Mouse (Mus musculus) heart, embryonic 11.5 days (tissue): ENCODE results near the gene Zfp93. TPM values are rescaled to one million over a fixed set of nuclear protein-coding genes. Genes with fewer than 3 reads are reported as not detected.

ENCODE experiments used
- ATAC-seq: fragments of 200-750 bp; cut with Nextera tagmentation; replicated peaks from 2 replicates; pipeline ENCODE4 v1.8.0; 2017; ENCODE audit warnings: moderate library complexity; ENCODE audit not compliant: insufficient number of reproducible peaks, low FRiP score, low TSS enrichment
- H3K27ac ChIP-seq: fragments of 300-500 bp; sonication (generic); 2 replicates; pipeline ENCODE4 v1.5.1; 2014; ENCODE audit warnings: mild to moderate bottlenecking, low read depth, low read length
- H3K27me3 ChIP-seq: fragments of 300-500 bp; sonication (generic); 2 replicates; pipeline ENCODE4 v1.6.1; 2014; ENCODE audit warnings: mild to moderate bottlenecking, low read length, mixed read lengths; ENCODE audit not compliant: control insufficient read depth, insufficient read depth
- H3K36me3 ChIP-seq: fragments of 300-500 bp; sonication (generic); 2 replicates; pipeline ENCODE4 v1.6.1; 2014; ENCODE audit warnings: mild to moderate bottlenecking, low read length, moderate library complexity, mixed read lengths; ENCODE audit not compliant: control insufficient read depth, insufficient read depth
- H3K4me1 ChIP-seq: fragments of 300-500 bp; sonication (generic); 2 replicates; pipeline ENCODE4 v1.6.1; 2014; ENCODE audit warnings: low read length; ENCODE audit not compliant: control insufficient read depth, insufficient read depth
- H3K4me2 ChIP-seq: fragments of 300-500 bp; sonication (generic); 2 replicates; pipeline ENCODE4 v1.6.1; 2014; ENCODE audit warnings: mild to moderate bottlenecking, moderate library complexity
- H3K4me3 ChIP-seq: fragments of 300-500 bp; sonication (generic); 2 replicates; pipeline ENCODE4 v1.5.1; 2014; ENCODE audit warnings: low read depth, low read length
- H3K9ac ChIP-seq: fragments of 300-500 bp; sonication (generic); 2 replicates; pipeline ENCODE4 v1.6.1; 2014; ENCODE audit warnings: mild to moderate bottlenecking, low read depth, low read length, moderate library complexity
- H3K9me3 ChIP-seq: fragments of 300-500 bp; sonication (generic); replicated peaks from 2 replicates; pipeline ENCODE4 v1.6.1; 2016; ENCODE audit warnings: low read length; ENCODE audit not compliant: control insufficient read depth
- WGBS: fragments of 180-500 bp; shearing (Covaris S2); extraction: QIAGEN DNeasy Blood & Tissue Kit; methylation state at CpG from one replicate; pipeline ENCODE4 v1.1.7; 2014; ENCODE audit not compliant: insufficient replicate concordance; 5-methylcytosine and 5-hydroxymethylcytosine counted together
- polyA plus RNA-seq: library from polyadenylated mRNA; unstranded; fragments of >200 nt; fragmentation: Nextera tagmentation; extraction: Ambion mirVana; gene quantifications from 2 replicates; pipeline ENCODE4 v1.2.1, GENCODE M21; 2014

The Zfp93 gene
- polyA plus RNA-seq, 1 experiment from 2014 or later = 7.3 TPM

DNA sequence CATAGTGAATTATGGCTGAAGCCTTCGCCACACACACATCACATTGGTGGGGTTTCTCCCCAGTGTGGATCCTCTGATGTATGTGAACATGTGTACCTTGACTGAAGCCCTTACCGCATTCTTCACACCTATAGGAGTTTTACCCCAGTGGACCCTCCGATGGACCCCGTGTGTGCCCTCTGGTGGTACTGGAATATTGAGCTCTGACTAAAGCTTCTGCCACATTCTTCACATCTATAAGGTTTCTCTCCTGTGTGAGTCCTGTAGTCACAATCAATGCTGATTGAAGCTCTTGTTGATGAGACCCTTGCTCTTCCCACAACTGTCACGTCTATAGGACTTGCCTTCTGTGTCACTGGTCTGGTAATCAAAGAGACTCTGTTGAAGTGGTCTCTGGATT, 17.4 kb downstream of the Zfp93 start:
- no peak overlapping the region for H3K4me3 ChIP-seq
- H3K27ac ChIP-seq = no peak overlapping the region
- WGBS = 79% methylated on average over 5 of the region's 5 CpGs
- H3K4me2 ChIP-seq = no peak overlapping the region
- H3K9ac ChIP-seq = no peak overlapping the region
- H3K4me1 ChIP-seq = no peaks in the 10 kb centered on the region
- H3K27me3 ChIP-seq = no peaks in the 10 kb centered on the region
- peaks cover 30% of the 10 kb centered on the region for H3K36me3 ChIP-seq
- no peak for ATAC-seq
- no peaks in the 10 kb centered on the region for H3K9me3 ChIP-seq

DNA sequence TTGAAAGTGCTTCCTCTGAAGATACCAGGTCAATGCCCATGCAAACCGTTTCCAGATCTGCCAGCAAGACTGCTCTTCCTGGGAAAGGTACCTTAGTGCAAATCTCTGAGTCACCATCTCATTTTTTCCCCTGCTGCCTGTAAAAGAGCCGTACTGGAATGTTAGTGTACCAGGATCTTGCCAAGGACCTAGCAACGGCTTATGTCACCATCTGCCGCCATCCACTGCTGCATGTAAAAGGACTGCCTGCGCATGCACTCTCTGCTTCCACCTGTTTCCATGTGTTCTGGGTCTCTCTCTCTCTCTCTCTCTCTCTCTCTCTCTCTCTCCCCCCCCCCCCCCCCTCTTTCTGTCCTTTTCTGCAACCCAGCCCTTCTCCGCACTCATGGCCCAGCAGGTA, 18.3 kb downstream of the Zfp93 start:
- Histone ChIP-seq H3K4me1 (no peaks in the 10 kb centered on the region), H3K27ac (no peak overlapping the region), H3K36me3 (peaks cover 36% of the 10 kb centered on the region), H3K9ac (no peak overlapping the region), H3K4me2 (no peak overlapping the region), H3K4me3 (no peak overlapping the region), H3K9me3 (no peaks in the 10 kb centered on the region), H3K27me3 (no peaks in the 10 kb centered on the region)
- ATAC-seq = no peak
- 88% methylated on average over 6 of the region's 6 CpGs for WGBS

DNA sequence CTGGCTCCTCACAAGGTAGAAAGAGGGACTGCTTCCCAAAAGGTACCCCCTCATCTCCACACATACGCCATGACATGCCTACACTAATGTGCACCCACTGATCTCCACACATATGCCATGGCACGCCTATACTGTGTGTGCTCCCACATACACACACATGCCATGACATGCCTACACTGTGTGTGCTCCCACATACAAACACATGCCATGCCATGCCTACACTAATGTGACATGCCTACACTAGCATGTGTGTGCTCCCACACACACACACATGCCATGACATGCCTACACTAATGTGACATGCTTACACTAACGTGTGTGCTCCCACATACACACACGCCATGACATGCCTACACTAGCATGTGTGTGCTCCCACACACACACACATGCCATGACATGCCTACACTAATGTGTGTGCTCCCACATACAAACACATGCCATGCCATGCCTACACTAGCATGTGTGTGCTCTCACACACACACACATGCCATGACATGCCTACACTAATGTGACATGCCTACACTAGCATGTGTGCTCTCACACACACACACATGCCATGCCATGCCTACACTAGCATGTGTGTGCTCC, 20.0 kb downstream of the Zfp93 start:
- Histone ChIP-seq H3K9ac (no peak overlapping the region), H3K36me3 (peaks cover 40% of the 10 kb centered on the region), H3K27ac (no peak overlapping the region), H3K9me3 (no peaks in the 10 kb centered on the region), H3K27me3 (no peaks in the 10 kb centered on the region), H3K4me2 (no peak overlapping the region), H3K4me1 (no peaks in the 10 kb centered on the region), H3K4me3 (no peak overlapping the region)
- ATAC-seq = no peak
- 93% methylated on average over 4 of the region's 4 CpGs for WGBS

DNA sequence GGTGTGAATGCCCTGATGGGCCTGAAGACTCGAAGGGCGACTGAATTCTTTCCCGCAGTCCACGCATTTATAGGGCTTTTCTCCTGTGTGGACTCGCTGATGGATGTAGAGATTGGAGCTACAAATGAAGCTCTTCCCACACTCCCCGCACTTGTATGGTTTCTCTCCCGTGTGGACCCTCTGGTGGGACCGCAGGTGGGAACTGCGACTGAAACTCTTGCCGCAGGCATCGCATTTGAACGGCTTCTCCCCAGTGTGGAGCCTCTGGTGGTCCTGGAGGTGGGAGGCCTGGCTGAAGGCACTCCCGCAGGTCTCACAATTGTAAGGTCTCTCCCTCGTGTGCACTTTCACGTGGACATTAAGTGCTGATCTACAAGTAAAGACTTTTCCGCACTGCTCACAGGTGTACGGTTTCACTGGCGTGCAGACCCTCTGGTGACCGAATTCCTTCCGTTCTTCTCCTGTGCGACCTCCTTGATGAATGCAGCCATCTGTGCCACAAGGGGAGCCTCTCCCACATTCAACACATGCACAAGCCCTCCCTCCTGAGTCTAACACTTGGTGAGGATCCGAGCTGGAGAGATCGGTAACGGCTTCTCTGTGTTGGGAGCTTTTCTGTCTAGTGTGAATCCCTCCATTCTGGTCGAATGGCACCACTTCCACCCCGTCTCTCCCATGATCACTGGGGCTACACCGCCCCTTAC, 21.3 kb downstream of the Zfp93 start:
- Histone ChIP-seq H3K9ac (no peak overlapping the region), H3K27me3 (no peaks in the 10 kb centered on the region), H3K4me1 (no peaks in the 10 kb centered on the region), H3K27ac (no peak overlapping the region), H3K4me2 (no peak overlapping the region), H3K9me3 (no peaks in the 10 kb centered on the region), H3K4me3 (no peak overlapping the region), H3K36me3 (peaks cover 50% of the 10 kb centered on the region)
- 80% methylated on average over 27 of the region's 27 CpGs for WGBS
- no peak for ATAC-seq

DNA sequence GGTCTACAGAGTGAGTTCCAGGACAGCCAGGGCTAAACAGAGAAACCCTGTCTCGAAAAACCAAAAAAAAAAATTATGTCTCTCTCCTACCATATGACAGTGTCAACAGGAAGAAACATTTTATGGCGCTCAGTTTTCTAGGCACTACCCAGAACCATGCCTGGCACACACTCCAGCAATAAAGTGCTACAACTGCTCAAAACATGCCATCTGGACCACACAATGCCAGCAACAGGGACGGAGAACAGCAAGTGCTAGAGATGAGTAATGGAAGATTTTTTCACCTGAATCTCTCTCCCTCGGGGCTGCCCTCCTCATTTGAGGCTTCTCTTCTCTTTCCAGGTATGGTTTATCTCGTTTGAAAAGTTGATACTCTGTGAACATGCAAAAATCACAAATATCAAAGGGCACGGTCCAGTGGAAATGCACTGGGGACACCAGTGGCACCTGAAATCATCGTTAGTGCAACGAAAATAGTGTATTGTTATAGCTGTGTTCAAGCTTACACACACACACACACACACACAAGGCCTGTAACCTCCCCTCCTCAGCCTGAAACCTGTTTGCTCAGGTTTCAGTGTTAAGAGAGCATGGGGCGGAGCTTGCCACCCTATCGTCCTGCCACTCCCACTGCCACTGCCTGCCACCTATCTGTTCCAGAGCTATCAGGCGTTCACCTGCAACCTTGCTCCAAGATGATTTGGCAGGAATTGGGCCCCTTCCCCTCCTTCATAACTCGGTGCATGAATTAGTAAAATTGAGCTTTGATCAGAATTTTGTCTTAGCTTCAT, 23.0 kb downstream of the Zfp93 start:
- H3K4me3 ChIP-seq = no peak overlapping the region
- H3K9me3 ChIP-seq = no peaks in the 10 kb centered on the region
- no peaks in the 10 kb centered on the region for H3K27me3 ChIP-seq
- no peak overlapping the region for H3K4me2 ChIP-seq
- H3K27ac ChIP-seq = no peak overlapping the region
- no peak for ATAC-seq
- peaks cover 54% of the 10 kb centered on the region for H3K36me3 ChIP-seq
- no peak overlapping the region for H3K9ac ChIP-seq
- WGBS = 82% methylated on average over 12 of the region's 12 CpGs
- no peaks in the 10 kb centered on the region for H3K4me1 ChIP-seq

DNA sequence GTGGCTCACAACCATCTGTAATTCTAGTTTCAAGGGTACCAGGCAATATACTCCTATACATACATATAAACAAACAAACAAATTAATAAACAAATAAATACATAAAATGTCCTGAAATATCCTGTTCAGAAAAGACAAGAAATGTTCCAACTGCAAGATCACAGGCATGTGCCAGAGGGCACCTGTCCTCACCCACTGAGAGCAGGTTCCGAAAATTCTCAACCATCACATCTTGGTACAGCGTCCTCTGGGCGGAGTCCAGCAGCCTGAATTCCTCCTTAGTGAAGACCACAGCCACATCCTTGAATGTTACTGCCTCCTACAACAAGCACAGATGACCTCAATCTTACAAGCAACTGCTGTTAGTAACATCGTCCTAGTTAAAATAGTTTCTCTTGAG, 24.5 kb downstream of the Zfp93 start:
- H3K36me3 ChIP-seq = peaks cover 53% of the 10 kb centered on the region

DNA sequence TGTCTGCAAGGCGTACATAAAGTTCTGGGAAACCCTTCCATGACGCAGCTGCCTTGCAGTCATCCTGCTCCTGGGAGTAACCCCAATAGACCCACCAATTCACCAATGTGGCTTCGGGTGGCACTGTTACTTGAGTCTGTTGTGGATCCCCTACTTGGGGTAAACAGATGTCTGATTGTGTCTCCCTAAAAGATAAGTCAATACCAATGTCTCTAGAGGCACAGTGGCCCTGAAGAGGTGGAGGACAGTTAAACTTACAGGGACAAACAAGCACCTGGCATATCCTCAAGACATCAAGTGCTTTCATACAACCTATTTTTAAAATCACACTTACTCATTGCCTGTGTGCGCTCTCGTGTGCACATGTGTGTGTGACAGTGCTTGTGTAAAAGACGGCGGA, 25.2 kb downstream of the Zfp93 start:
- no peak for ATAC-seq

More for the DNA sequence above, 24.5 kb downstream of the Zfp93 start:
- Histone ChIP-seq H3K27ac (no peak overlapping the region), H3K4me3 (no peak overlapping the region), H3K4me1 (no peaks in the 10 kb centered on the region), H3K9ac (no peak overlapping the region), H3K9me3 (no peaks in the 10 kb centered on the region), H3K27me3 (no peaks in the 10 kb centered on the region), H3K4me2 (no peak overlapping the region)
- no peak for ATAC-seq
- 89% methylated on average over 4 of the region's 4 CpGs for WGBS

DNA sequence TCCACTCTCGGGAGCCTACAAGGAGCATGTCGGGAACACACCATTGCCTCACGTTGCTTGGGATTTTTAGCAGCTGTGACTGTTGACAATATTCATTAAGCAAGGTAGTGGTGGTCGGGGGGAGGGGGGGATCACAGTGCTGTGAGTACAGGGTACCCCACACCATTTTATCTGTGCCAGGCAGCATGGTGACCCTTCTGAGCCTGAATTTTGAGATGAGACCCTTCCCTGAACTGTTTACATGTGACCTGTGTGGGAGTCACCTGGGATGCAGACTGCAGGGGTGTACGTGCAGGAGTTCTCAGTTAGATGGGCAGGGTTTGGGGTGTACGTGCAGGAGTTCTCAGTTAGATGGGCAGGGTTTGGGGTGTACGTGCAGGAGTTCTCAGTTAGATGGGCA, 26.2 kb downstream of the Zfp93 start:
- Histone ChIP-seq H3K4me2 (no peak overlapping the region), H3K9ac (no peak overlapping the region), H3K36me3 (peaks cover 37% of the 10 kb centered on the region), H3K4me3 (no peak overlapping the region), H3K27ac (no peak overlapping the region), H3K9me3 (no peaks in the 10 kb centered on the region), H3K27me3 (no peaks in the 10 kb centered on the region), H3K4me1 (peaks cover 6% of the 10 kb centered on the region; the same call in 1 of the 2 replicates)
- ATAC-seq = no peak
- WGBS = 86% methylated on average over 6 of the region's 7 CpGs

More for the DNA sequence above, 25.2 kb downstream of the Zfp93 start:
- Histone ChIP-seq H3K4me2 (no peak overlapping the region), H3K27me3 (no peaks in the 10 kb centered on the region), H3K27ac (no peak overlapping the region), H3K4me1 (peaks cover 3% of the 10 kb centered on the region; the same call in 1 of the 2 replicates), H3K9ac (no peak overlapping the region), H3K36me3 (peaks cover 47% of the 10 kb centered on the region), H3K9me3 (no peaks in the 10 kb centered on the region), H3K4me3 (no peak overlapping the region)
- 93% methylated on average over 7 of the region's 7 CpGs for WGBS
